Mouse (Mus musculus) adrenal gland, postnatal 10 days (tissue): Measurements from ENCODE around the gene Pla2g1b. TPM values are rescaled to one million over a fixed set of nuclear protein-coding genes. Genes with fewer than 3 reads are reported as not detected.
A peak's percentile ranks its signal among the peaks of the same experiment; 100 is the strongest.
"Not testable (repeated sequence)": the region's sequence is repeated elsewhere in the genome, so short reads cannot be mapped to it uniquely, and the experiment has no call there.

Source experiments
- DNase-seq: peaks from one replicate; pipeline ENCODE4 v3.0.0; 2021; ENCODE audit warnings: mixed read lengths
- total RNA-seq, 2 experiments: library from RNA; stranded (reverse); gene quantifications; 2 replicates each; pipeline ENCODE4 v1.2.3; 2021

The Pla2g1b gene
- total RNA-seq, 2 experiments from 2014 or later, result not detected

GRCm38 (mm10) chr5:115484996-115485395 is 18.9 kb downstream of the Pla2g1b start:
- DNase-seq, result no peak

DNA sequence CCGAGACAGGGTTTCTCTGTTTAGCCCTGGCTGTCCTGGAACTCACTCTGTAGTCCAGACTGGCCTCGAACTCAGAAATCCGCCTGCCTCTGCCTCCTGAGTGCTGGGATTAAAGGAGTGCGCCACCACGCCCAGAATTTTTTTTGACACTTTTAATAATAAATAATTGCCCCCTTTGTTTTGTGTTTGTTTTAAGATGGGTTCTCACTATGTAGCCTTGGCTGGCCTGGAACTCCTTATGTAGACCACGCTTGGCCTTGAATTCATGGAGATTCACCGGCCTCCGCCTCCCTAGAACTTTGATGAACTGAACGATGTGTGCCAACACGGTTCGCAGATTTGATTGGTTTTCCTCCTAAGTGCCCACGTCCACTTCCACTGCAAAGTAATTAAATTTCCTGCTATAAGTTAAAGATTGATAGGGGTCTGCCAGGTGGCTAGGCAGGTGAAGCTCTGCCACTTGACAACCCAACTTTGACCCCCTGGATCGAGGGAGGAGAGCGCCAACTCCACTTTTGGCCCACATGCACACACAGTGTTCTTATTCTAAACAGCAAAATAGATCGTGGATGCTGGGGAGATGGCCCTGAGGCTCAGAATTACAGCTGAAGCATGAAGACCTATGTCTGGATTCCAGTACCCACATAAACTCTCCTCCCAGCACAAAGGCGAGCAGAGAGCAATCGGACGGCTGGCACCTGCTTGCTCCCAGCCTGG is 19.6 kb downstream of the Pla2g1b start:
- DNase-seq, result no peak

DNA sequence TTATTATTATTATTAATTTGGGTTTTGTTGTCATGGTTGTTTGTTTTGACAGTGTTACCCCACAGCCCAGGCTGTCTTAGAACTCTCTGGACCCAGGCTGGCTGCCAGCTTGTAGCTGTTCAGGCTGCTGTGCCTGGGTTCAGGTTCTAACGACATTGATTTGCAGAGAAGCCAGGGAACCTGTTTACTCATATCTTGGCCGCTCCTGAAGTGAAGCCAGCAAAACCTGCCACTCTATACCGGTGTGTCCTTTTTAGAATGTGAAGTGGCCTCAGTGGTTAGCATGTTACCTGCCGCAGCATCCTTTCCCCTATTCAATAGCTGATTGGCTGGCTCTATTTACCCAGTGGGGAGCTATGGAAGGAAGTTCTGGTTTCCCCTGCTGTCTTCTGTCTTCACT is 20.7 kb downstream of the Pla2g1b start:
- no peak for DNase-seq

DNA sequence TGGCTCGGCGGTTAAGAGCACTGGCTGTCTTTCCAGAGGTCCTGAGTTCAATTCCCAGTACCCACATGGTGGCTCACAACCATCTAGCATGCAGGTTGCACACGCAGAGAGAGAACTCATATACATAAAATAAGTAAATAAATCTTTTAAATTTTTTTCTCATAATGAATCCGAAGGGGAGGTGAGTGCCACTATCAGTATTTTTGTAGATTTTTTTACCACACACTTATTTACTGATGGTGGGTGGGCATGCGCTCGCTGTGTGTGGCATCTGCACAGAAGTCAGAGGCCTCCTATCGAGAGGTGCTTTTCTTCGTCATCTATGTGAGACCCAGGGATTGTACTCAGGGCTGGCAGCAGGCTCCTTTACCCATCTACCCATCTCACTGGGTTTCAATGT is 21.3 kb downstream of the Pla2g1b start:
- DNase-seq, result no peak

GRCm38 (mm10) chr5:115487942-115488580 is 22.0 kb downstream of the Pla2g1b start:
- DNase-seq, result no peak

GRCm38 (mm10) chr5:115488841-115489698 is 23.0 kb downstream of the Pla2g1b start:
- DNase-seq, result peak; percentile 78

GRCm38 (mm10) chr5:115489699-115490637 is 23.9 kb downstream of the Pla2g1b start:
- peak; percentile 89 for DNase-seq

DNA sequence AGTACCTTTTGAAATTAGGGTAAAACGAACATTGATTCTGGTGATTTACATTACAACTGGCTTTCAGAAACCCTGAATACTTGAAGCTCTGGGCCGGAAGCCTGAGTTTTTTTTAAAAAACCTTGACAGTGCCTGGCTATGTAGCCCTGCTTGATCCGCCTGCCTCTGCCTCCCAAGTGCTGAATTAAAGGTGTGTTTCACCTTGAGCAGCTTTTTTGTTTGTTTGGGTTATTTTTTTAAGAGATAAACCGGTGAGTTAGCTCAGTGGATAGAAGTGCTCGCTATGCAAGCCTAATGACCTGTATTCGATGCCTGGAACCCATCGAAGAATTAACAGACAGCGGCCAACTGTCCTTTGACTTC is 24.6 kb downstream of the Pla2g1b start:
- no peak for DNase-seq

GRCm38 (mm10) chr5:115491076-115491475 is 25.0 kb downstream of the Pla2g1b start:
- DNase-seq, result no peak

GRCm38 (mm10) chr5:115491771-115492322 is 25.8 kb downstream of the Pla2g1b start:
- peak; percentile 73 for DNase-seq

- DNase-seq, result peak; percentile 65
Observed at GRCm38 (mm10) chr5:115492711-115493335, 26.8 kb downstream of the Pla2g1b start.

DNA sequence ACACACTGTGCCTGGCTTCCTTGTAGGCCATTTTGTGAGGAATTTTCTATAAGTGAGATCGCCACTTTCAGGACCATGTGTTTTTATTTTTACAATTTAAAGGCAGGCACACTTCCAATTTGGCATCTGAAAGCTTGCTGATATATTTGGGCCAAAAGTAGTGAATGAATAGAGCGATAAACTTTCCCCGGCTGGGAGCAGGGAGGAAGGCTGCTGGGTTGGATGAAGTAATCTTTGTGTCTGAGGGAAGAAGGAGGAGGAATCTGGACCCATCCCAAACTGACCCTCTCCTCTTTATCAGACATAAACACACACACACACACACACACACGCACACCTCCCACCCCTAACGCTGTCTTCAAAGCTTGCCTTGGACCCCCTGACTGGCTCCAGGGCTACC is 27.4 kb downstream of the Pla2g1b start:
- DNase-seq, result no peak

GRCm38 (mm10) chr5:115495618-115496017 is 29.6 kb downstream of the Pla2g1b start:
- not testable (repeated sequence) for DNase-seq

- no peak for DNase-seq
Observed at GRCm38 (mm10) chr5:115497033-115497432, 31.0 kb downstream of the Pla2g1b start.

- no peak for DNase-seq
Observed at GRCm38 (mm10) chr5:115498307-115499240, 32.5 kb downstream of the Pla2g1b start.

DNA sequence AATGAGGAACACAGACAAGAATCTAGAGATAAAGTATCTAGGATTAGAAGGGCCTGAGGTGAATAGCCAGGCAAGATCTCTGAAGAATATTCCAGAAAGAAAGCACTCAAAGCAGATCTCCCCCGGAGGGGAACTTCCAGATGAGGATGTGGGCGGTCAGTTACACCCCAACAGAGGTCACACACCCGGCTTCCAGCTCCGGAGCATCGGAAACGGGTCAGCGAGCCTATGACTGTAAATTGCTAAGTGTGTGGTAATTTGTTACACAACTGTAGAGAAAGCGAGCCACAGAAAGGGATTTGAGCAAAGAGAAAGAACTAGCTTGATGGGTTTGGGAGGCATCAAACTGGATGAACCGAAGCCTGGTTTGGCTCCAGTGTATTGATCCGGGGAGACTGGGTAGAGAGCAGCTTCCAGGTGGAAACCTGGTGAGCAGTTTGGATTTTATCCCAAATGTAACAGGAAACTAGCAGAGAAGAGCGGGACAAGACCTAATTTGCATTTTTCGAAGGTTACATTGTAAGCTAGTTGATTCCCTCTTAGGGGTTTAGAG is 34.4 kb downstream of the Pla2g1b start:
- peak; percentile 28 for DNase-seq

- DNase-seq, result no peak
Observed at GRCm38 (mm10) chr5:115503035-115503434, 37.0 kb downstream of the Pla2g1b start.

DNA sequence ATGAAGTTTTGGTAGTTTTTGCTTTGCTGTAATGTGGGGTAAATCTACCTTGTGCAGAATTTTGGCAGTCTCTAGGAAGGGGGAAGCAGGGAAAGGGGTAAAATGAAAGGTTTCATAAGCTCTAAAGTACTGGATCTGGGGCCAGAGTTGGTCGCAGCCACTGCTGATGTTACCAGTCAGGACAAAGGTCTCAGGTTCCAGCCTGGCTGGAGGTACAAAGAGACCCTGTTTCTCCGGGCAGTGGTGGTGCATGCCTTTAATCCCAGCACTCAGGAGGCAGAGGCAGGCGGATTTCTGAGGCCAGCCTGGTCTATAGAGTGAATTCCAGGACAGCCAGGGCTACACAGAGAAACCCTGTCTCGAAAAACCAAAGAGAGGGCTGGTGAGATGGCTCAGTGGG is 39.6 kb downstream of the Pla2g1b start:
- DNase-seq, result not testable (repeated sequence)

- DNase-seq, result peak; percentile 98
Observed at GRCm38 (mm10) chr5:115506454-115507201, 40.6 kb downstream of the Pla2g1b start, which contains the start of gene Pxn. Gene Pxn (plus strand): TSS chr5:115506676.
